Mouse (Mus musculus): Measurements from ENCODE around the gene Card14.

Gene Card14

GRCm38 (mm10) chr11:119300986-119301385 is 6.6 kb upstream of the Card14 start:
- DNase-seq (ENCODE audit: low spot score in 2 of 2): no peak

- DNase-seq (ENCODE audit: low spot score in 2 of 2): peak; percentile 25 to 50
Observed at GRCm38 (mm10) chr11:119304904-119305712, 2.5 kb upstream of the Card14 start.

- DNase-seq (ENCODE audit: low spot score in 2 of 2): no peak
Observed at GRCm38 (mm10) chr11:119306762-119307657, 558 bp upstream of the Card14 start.

- no peak for DNase-seq (ENCODE audit: low spot score in 2 of 2)
Observed at GRCm38 (mm10) chr11:119307916-119308315, 348 bp downstream of the Card14 start.

- DNase-seq (ENCODE audit: low spot score in 2 of 2): no peak
Observed at GRCm38 (mm10) chr11:119310621-119311020, 3.1 kb downstream of the Card14 start.

- DNase-seq (ENCODE audit: low spot score in 2 of 2): no peak
Observed at GRCm38 (mm10) chr11:119314252-119314936, 6.8 kb downstream of the Card14 start.

- no peak for DNase-seq (ENCODE audit: low spot score in 2 of 2)
Observed at GRCm38 (mm10) chr11:119316720-119317119, 9.2 kb downstream of the Card14 start.

GRCm38 (mm10) chr11:119322521-119322920 is 15.0 kb downstream of the Card14 start:
- no peak for DNase-seq (ENCODE audit: low spot score in 2 of 2)

GRCm38 (mm10) chr11:119325068-119325467 is 17.5 kb downstream of the Card14 start:
- no peak for DNase-seq (ENCODE audit: low spot score in 2 of 2)

- DNase-seq (ENCODE audit: low spot score in 2 of 2): no peak
Observed at GRCm38 (mm10) chr11:119330592-119330991, 23.0 kb downstream of the Card14 start.

- no peak for DNase-seq (ENCODE audit: low spot score in 2 of 2)
Observed at GRCm38 (mm10) chr11:119331970-119332369, 24.4 kb downstream of the Card14 start.

- no peak for DNase-seq (ENCODE audit: low spot score in 2 of 2)
Observed at GRCm38 (mm10) chr11:119338271-119339059, 30.9 kb downstream of the Card14 start.

- DNase-seq (ENCODE audit: low spot score in 2 of 2): no peak
Observed at GRCm38 (mm10) chr11:119339179-119339578, 31.6 kb downstream of the Card14 start.

GRCm38 (mm10) chr11:119339637-119340036 is 32.1 kb downstream of the Card14 start:
- DNase-seq (ENCODE audit: low spot score in 2 of 2): peak; percentile 64 to 79

- DNase-seq (ENCODE audit: low spot score in 2 of 2): no peak
Observed at GRCm38 (mm10) chr11:119344178-119344577, 36.6 kb downstream of the Card14 start.

- peak in 1 of 2 experiments; percentile 26 for DNase-seq (ENCODE audit: low spot score in 2 of 2)
Observed at GRCm38 (mm10) chr11:119344865-119345264, 37.3 kb downstream of the Card14 start.

GRCm38 (mm10) chr11:119347125-119347524 is 39.6 kb downstream of the Card14 start:
- DNase-seq (ENCODE audit: low spot score in 2 of 2): no peak

GRCm38 (mm10) chr11:119352113-119352512 is 44.5 kb downstream of the Card14 start:
- DNase-seq (ENCODE audit: low spot score in 2 of 2): no peak

GRCm38 (mm10) chr11:119353946-119354345 is 46.4 kb downstream of the Card14 start:
- no peak for DNase-seq (ENCODE audit: low spot score in 2 of 2)

GRCm38 (mm10) chr11:119354798-119355442 is 47.4 kb downstream of the Card14 start:
- DNase-seq (ENCODE audit: low spot score in 2 of 2): no peak

Measured in thymus, postnatal 10 days (tissue).